Mouse (Mus musculus) small intestine, adult 2 months (tissue): ENCODE results near the gene Vps33b. TPM values are rescaled to one million over a fixed set of nuclear protein-coding genes. Genes with fewer than 3 reads are reported as not detected.

Experiments
- H3K27ac ChIP-seq: fragments of 200-500 bp; 2 replicates; pipeline ENCODE4 v1.5.1; 2012; ENCODE audit warnings: low read depth, low read length, control low read depth, inconsistent platforms; ENCODE audit not compliant: insufficient read depth
- H3K27me3 ChIP-seq: fragments of 200-500 bp; 2 replicates; pipeline ENCODE4 v1.6.1; 2012; ENCODE audit warnings: mild to moderate bottlenecking, moderate library complexity, low read length, inconsistent platforms; ENCODE audit not compliant: control insufficient read depth, insufficient read depth
- H3K36me3 ChIP-seq: fragments of 200-500 bp; 2 replicates; pipeline ENCODE4 v1.6.1; 2012; ENCODE audit warnings: mild to moderate bottlenecking, low read length, control low read depth, inconsistent platforms; ENCODE audit not compliant: control insufficient read depth, insufficient read depth
- H3K4me1 ChIP-seq: fragments of 200-500 bp; 2 replicates; pipeline ENCODE4 v1.6.1; 2012; ENCODE audit warnings: low read length, inconsistent platforms, mixed read lengths; ENCODE audit not compliant: control insufficient read depth, insufficient read depth, insufficient read length
- H3K4me3 ChIP-seq: fragments of 200-500 bp; 2 replicates; pipeline ENCODE4 v1.5.1; 2012; ENCODE audit warnings: low read depth, mild to moderate bottlenecking, control low read depth, inconsistent platforms, low read length, moderate library complexity
- CTCF ChIP-seq: fragments of 200-500 bp; IDR thresholded peaks from 2 replicates; pipeline ENCODE4 v1.5.1; 2012; ENCODE audit warnings: low read depth, mild to moderate bottlenecking, control low read depth, inconsistent platforms, low read length, moderate library complexity, mixed read lengths; ENCODE audit not compliant: insufficient replicate concordance, insufficient read length; ENCODE audit errors: extremely low read depth
- POLR2A ChIP-seq: fragments of 200-500 bp; IDR thresholded peaks from 2 replicates; pipeline ENCODE4 v1.6.1; 2012; ENCODE audit warnings: low read depth, mild to moderate bottlenecking, control low read depth, inconsistent platforms, low read length, moderate library complexity
- WGBS: fragments of 180-500 bp; shearing (Covaris S2); methylation state at CpG from one replicate; pipeline ENCODE4 v1.1.7; 2018; 5-methylcytosine and 5-hydroxymethylcytosine counted together
- polyA plus RNA-seq: library from polyadenylated mRNA; depleted of rRNA; stranded (reverse); fragments of >200 nt; gene quantifications from 2 replicates; pipeline ENCODE4 v1.2.3, GENCODE M21; 2012

The Vps33b gene
- polyA plus RNA-seq, 1 experiment, result 17.8 TPM

- H3K27ac ChIP-seq, result no peak overlapping the region
- no peak overlapping the region for H3K4me3 ChIP-seq
- TF ChIP-seq CTCF (no peak), POLR2A (no peak)
- peaks cover 9% of the 10 kb centered on the region; the same call in 1 of the 2 replicates for H3K4me1 ChIP-seq
- peaks cover 52% of the 10 kb centered on the region for H3K36me3 ChIP-seq
- 88% methylated on average over 6 of the region's 6 CpGs for WGBS
- no peaks in the 10 kb centered on the region for H3K27me3 ChIP-seq
These were observed 16.3 kb downstream of the Vps33b start for GRCm38 (mm10) chr7:80285725-80286124.

- WGBS, result 71% methylated on average over 10 of the region's 10 CpGs
- H3K4me1 ChIP-seq, result peaks cover 9% of the 10 kb centered on the region; the same call in 1 of the 2 replicates
- peaks cover 52% of the 10 kb centered on the region for H3K36me3 ChIP-seq
- TF ChIP-seq POLR2A (no peak), CTCF (no peak)
- H3K27me3 ChIP-seq, result no peaks in the 10 kb centered on the region
- H3K27ac ChIP-seq, result no peak overlapping the region
- no peak overlapping the region for H3K4me3 ChIP-seq
These were observed 18.3 kb downstream of the Vps33b start for GRCm38 (mm10) chr7:80287736-80288135.

- H3K4me3 ChIP-seq, result peak within 1 kb of the TSS; percentile 81
- peaks cover 2% of the 10 kb centered on the region; the same call in 1 of the 2 replicates for H3K4me1 ChIP-seq
- under 1% methylated on average over 52 of the region's 52 CpGs for WGBS
- peaks cover 8% of the 10 kb centered on the region; the same call in 1 of the 2 replicates for H3K36me3 ChIP-seq
- TF ChIP-seq POLR2A (peak; percentile 77), CTCF (no peak)
- peak within 1 kb of the TSS; percentile 37 for H3K27ac ChIP-seq
- H3K27me3 ChIP-seq, result no peaks in the 10 kb centered on the region
These were observed 24.8 kb downstream of the Vps33b start, which contains the start of gene Prc1 for GRCm38 (mm10) chr7:80294062-80294763. Prc1 (plus strand) TSS chr7:80294450.

GRCm38 (mm10) chr7:80294764-80295648, 25.6 kb downstream of the Vps33b start:
- no peak overlapping the region for H3K27ac ChIP-seq
- TF ChIP-seq CTCF, result no peak
- TF ChIP-seq POLR2A, result no peak
- H3K4me3 ChIP-seq, result peak overlapping the region; percentile 81
- H3K4me1 ChIP-seq, result peaks cover 8% of the 10 kb centered on the region; the same call in 1 of the 2 replicates
- 3% methylated on average over 37 of the region's 37 CpGs for WGBS
- H3K27me3 ChIP-seq, result no peaks in the 10 kb centered on the region
- peaks cover 5% of the 10 kb centered on the region; the same call in 1 of the 2 replicates for H3K36me3 ChIP-seq

GRCm38 (mm10) chr7:80296462-80296861, 27.0 kb downstream of the Vps33b start:
- 72% methylated on average over 6 of the region's 6 CpGs for WGBS
- H3K4me3 ChIP-seq, result no peak overlapping the region

GRCm38 (mm10) chr7:80297041-80297440, 27.6 kb downstream of the Vps33b start:
- Histone ChIP-seq H3K36me3 (peaks cover 5% of the 10 kb centered on the region; the same call in 1 of the 2 replicates), H3K27ac (no peak overlapping the region), H3K27me3 (no peaks in the 10 kb centered on the region), H3K4me3 (no peak overlapping the region), H3K4me1 (peaks cover 8% of the 10 kb centered on the region; the same call in 1 of the 2 replicates)
- 77% methylated on average over 3 of the region's 3 CpGs for WGBS
- TF ChIP-seq POLR2A (no peak; the same call in 1 of the 2 replicates), CTCF (no peak)

More at GRCm38 (mm10) chr7:80296462-80296861, 27.0 kb downstream of the Vps33b start:
- Histone ChIP-seq H3K4me1 (peaks cover 8% of the 10 kb centered on the region; the same call in 1 of the 2 replicates), H3K36me3 (peaks cover 2% of the 10 kb centered on the region; the same call in 1 of the 2 replicates), H3K27me3 (no peaks in the 10 kb centered on the region), H3K27ac (no peak overlapping the region)
- no peak for TF ChIP-seq CTCF

GRCm38 (mm10) chr7:80298754-80299153, 29.3 kb downstream of the Vps33b start:
- no peak overlapping the region for H3K27ac ChIP-seq
- H3K27me3 ChIP-seq, result no peaks in the 10 kb centered on the region
- peaks cover 9% of the 10 kb centered on the region; the same call in 1 of the 2 replicates for H3K36me3 ChIP-seq
- H3K4me3 ChIP-seq, result no peak overlapping the region
- peaks cover 8% of the 10 kb centered on the region; the same call in 1 of the 2 replicates for H3K4me1 ChIP-seq
- TF ChIP-seq POLR2A (no peak), CTCF (no peak)
- WGBS, result 90% methylated on average over 4 of the region's 4 CpGs
